8 mouse cellular contexts compared by ENCODE assay signal in the genomic region with DNA sequence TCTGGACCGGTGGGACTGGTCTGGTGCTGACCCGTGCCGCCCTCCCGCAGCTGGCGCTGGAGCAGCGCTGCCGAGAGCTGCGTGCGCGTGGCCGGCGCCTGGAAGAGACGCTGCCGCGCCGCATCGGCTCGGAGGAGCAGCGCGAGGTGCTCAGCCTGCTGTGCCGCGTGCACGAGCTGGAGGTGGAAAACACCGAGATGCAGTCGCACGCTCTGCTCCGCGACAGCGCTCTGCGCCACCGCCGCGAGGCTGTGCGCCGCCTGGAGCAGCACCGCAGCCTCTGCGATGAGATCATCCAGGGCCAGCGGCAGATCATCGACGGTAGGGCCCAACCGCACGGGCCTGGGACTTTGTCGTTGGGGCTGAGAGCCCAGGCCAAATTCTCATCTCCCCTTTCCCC. TPM values are rescaled to one million over a fixed set of nuclear protein-coding genes. Genes with fewer than 3 reads are reported as not detected.
DNase-seq lines count a peak whose midpoint lies in the region; ATAC-seq and TF ChIP-seq lines count a peak whose summit lies in the region.

No protein-coding gene starts in this region.

- no peaks in the 10 kb centered on the region for H3K9me3 ChIP-seq in liver, embryonic 11.5 days (ENCODE audit: control insufficient read depth, low read length)
- H3K9me3 ChIP-seq in liver, postnatal 0 days (ENCODE audit: low read length): no peaks in the 10 kb centered on the region
- no peaks in the 10 kb centered on the region for H3K9me3 ChIP-seq in hindbrain, embryonic 13.5 days
- no peaks in the 10 kb centered on the region for H3K9me3 ChIP-seq in midbrain, embryonic 16.5 days (replicated peaks; ENCODE audit: control insufficient read depth, low read length, poor library complexity, severe bottlenecking)

- H3K9ac ChIP-seq in liver, embryonic 11.5 days (ENCODE audit: low read depth, low read length): no peak overlapping the region
- no peak overlapping the region for H3K9ac ChIP-seq in liver, postnatal 0 days (replicated peaks)
- peak overlapping the region; percentile 67 for H3K9ac ChIP-seq in hindbrain, embryonic 13.5 days
- peak overlapping the region; percentile 58 for H3K9ac ChIP-seq in midbrain, embryonic 16.5 days (ENCODE audit: low read depth, low read length)

- no peak overlapping the region for H3K27ac ChIP-seq in liver, embryonic 11.5 days (ENCODE audit: low read depth, low read length)
- H3K27ac ChIP-seq in liver, postnatal 0 days (ENCODE audit: low read depth): no peak overlapping the region
- H3K27ac ChIP-seq in hindbrain, embryonic 13.5 days: peak overlapping the region; percentile 55; the same call in 1 of the 2 replicates
- H3K27ac ChIP-seq in midbrain, embryonic 16.5 days (ENCODE audit: low read length): peak overlapping the region; percentile 13; the same call in 1 of the 2 replicates

- no peaks in the 10 kb centered on the region for H3K36me3 ChIP-seq in liver, embryonic 11.5 days (ENCODE audit: control insufficient read depth, insufficient read depth, low read length)
- no peaks in the 10 kb centered on the region for H3K36me3 ChIP-seq in liver, postnatal 0 days (replicated peaks; ENCODE audit: insufficient read depth, low read length)
- H3K36me3 ChIP-seq in hindbrain, embryonic 13.5 days: no peaks in the 10 kb centered on the region
- H3K36me3 ChIP-seq in midbrain, embryonic 16.5 days (ENCODE audit: control insufficient read depth, insufficient read depth, low read length): no peaks in the 10 kb centered on the region

- no peak for ATAC-seq in CD4-positive, CD25-positive, alpha-beta regulatory T cell, adult 4 months
- no peak for ATAC-seq in liver, embryonic 11.5 days (replicated peaks; ENCODE audit: low FRiP score)
- ATAC-seq in liver, postnatal 0 days: no peak
- ATAC-seq in hindbrain, embryonic 13.5 days (ENCODE audit: low FRiP score): peak; percentile 49
- peak; percentile 47; the same call in 1 of the 2 replicates for ATAC-seq in midbrain, embryonic 16.5 days

- H3K4me2 ChIP-seq in liver, embryonic 11.5 days: peak overlapping the region; percentile 52
- H3K4me2 ChIP-seq in liver, postnatal 0 days (ENCODE audit: low read depth, low read length): no peak overlapping the region
- peak overlapping the region; percentile 58 for H3K4me2 ChIP-seq in hindbrain, embryonic 13.5 days
- peak overlapping the region; percentile 61 for H3K4me2 ChIP-seq in midbrain, embryonic 16.5 days (ENCODE audit: low read length)

- no peak for TF ChIP-seq CTCF in liver, postnatal 0 days (IDR thresholded peaks at IDR 0.05; ENCODE audit: low read depth)

- WGBS in liver, embryonic 11.5 days: 5% methylated on average over 43 of the region's 43 CpGs
- WGBS in liver, postnatal 0 days (ENCODE audit: insufficient replicate concordance): 2% methylated on average over 43 of the region's 43 CpGs
- 3% methylated on average over 43 of the region's 43 CpGs for WGBS in hindbrain, embryonic 13.5 days
- 1% methylated on average over 43 of the region's 43 CpGs for WGBS in midbrain, embryonic 16.5 days

- H3K4me3 ChIP-seq in liver, embryonic 11.5 days (ENCODE audit: low read depth, low read length): 0 out of 2 replicates have a peak overlapping the region, but pooled peaks have one; percentile 17
- no peak overlapping the region for H3K4me3 ChIP-seq in liver, postnatal 0 days (ENCODE audit: low read depth, low read length)
- H3K4me3 ChIP-seq in hindbrain, embryonic 13.5 days: peak overlapping the region; percentile 32
- H3K4me3 ChIP-seq in midbrain, embryonic 16.5 days (ENCODE audit: low read depth, low read length): peak overlapping the region; percentile 30

- TF ChIP-seq EP300 in liver, postnatal 0 days (IDR thresholded peaks at IDR 0.05; ENCODE audit: low read depth): no peak

- H3K4me1 ChIP-seq in liver, embryonic 11.5 days (replicated peaks; ENCODE audit: control insufficient read depth, insufficient read depth, low read length): peaks cover 6% of the 10 kb centered on the region
- H3K4me1 ChIP-seq in liver, postnatal 0 days (ENCODE audit: insufficient read depth): peaks cover 7% of the 10 kb centered on the region; the same call in 1 of the 2 replicates
- H3K4me1 ChIP-seq in hindbrain, embryonic 13.5 days (replicated peaks): peaks cover 33% of the 10 kb centered on the region
- peaks cover 11% of the 10 kb centered on the region; the same call in 1 of the 2 replicates for H3K4me1 ChIP-seq in midbrain, embryonic 16.5 days (ENCODE audit: control insufficient read depth, insufficient read depth, low read length)

- H3K27me3 ChIP-seq in liver, embryonic 11.5 days (replicated peaks; ENCODE audit: control insufficient read depth, insufficient read depth, low read length): peaks cover 78% of the 10 kb centered on the region
- peaks cover 61% of the 10 kb centered on the region for H3K27me3 ChIP-seq in liver, postnatal 0 days (ENCODE audit: insufficient read depth, low read length)
- H3K27me3 ChIP-seq in hindbrain, embryonic 13.5 days: peaks cover 71% of the 10 kb centered on the region
- peaks cover 8% of the 10 kb centered on the region for H3K27me3 ChIP-seq in midbrain, embryonic 16.5 days (ENCODE audit: control insufficient read depth, insufficient read depth, low read depth, low read length)

- peak; percentile 54 for DNase-seq in CD4-positive, CD25-positive, alpha-beta regulatory T cell, adult 2 months (ENCODE audit: low read depth, low spot score)
- no peak for DNase-seq in liver, embryonic 11.5 days (ENCODE audit: low spot score)
- no peak for DNase-seq in liver, postnatal 0 days
- no peak for DNase-seq in Muller cell, postnatal 12 days (ENCODE audit: inconsistent ontology term)
- no peak for DNase-seq in thymus, postnatal 10 days (ENCODE audit: low spot score in 2 of 2)

RNA-seq across cellular contexts. Expression of a gene that starts 9.4 kb away (rescaled TPM):
- not detected for polyA plus RNA-seq in CD4-positive, CD25-positive, alpha-beta regulatory T cell, adult 4 months (2017; shearing (Covaris generic))
- 0.10 and 0.43 TPM in 2 replicates for polyA plus RNA-seq in liver, embryonic 11.5 days (2014; fragmentation: Nextera tagmentation; extraction: Ambion mirVana)
- polyA plus RNA-seq in liver, postnatal 0 days (2015; fragmentation: Nextera tagmentation; extraction: Ambion mirVana): not detected in 2 replicates
- 21.4 and 22.3 TPM in 2 replicates for polyA plus RNA-seq in hindbrain, embryonic 13.5 days (2015; fragmentation: Nextera tagmentation; extraction: Ambion mirVana)
- 19.6 and 20.6 TPM in 2 replicates for polyA plus RNA-seq in midbrain, embryonic 16.5 days (2015; fragmentation: Nextera tagmentation; extraction: Ambion mirVana)

RNA-seq across cellular contexts. Expression of a gene that starts 12.4 kb away (rescaled TPM):
- not detected for polyA plus RNA-seq in CD4-positive, CD25-positive, alpha-beta regulatory T cell, adult 4 months (2017; shearing (Covaris generic))
- not detected in 2 replicates for polyA plus RNA-seq in liver, embryonic 11.5 days (2014; fragmentation: Nextera tagmentation; extraction: Ambion mirVana)
- polyA plus RNA-seq in liver, postnatal 0 days (2015; fragmentation: Nextera tagmentation; extraction: Ambion mirVana): not detected in 2 replicates
- not detected in 2 replicates for polyA plus RNA-seq in hindbrain, embryonic 13.5 days (2015; fragmentation: Nextera tagmentation; extraction: Ambion mirVana)
- not detected in 2 replicates for polyA plus RNA-seq in midbrain, embryonic 16.5 days (2015; fragmentation: Nextera tagmentation; extraction: Ambion mirVana)

RNA-seq across cellular contexts. Expression of a gene that starts 21.1 kb away (rescaled TPM):
- polyA plus RNA-seq in CD4-positive, CD25-positive, alpha-beta regulatory T cell, adult 4 months (2017; shearing (Covaris generic)): not detected
- 0.16 TPM in 1 of 2 replicates, not detected in the other for polyA plus RNA-seq in liver, embryonic 11.5 days (2014; fragmentation: Nextera tagmentation; extraction: Ambion mirVana)
- polyA plus RNA-seq in liver, postnatal 0 days (2015; fragmentation: Nextera tagmentation; extraction: Ambion mirVana): 0.11 and 0.13 TPM in 2 replicates
- polyA plus RNA-seq in hindbrain, embryonic 13.5 days (2015; fragmentation: Nextera tagmentation; extraction: Ambion mirVana): 1.2 and 1.3 TPM in 2 replicates
- polyA plus RNA-seq in midbrain, embryonic 16.5 days (2015; fragmentation: Nextera tagmentation; extraction: Ambion mirVana): 0.47 and 0.67 TPM in 2 replicates

RNA-seq across cellular contexts. Expression of a gene that starts 59.1 kb away (rescaled TPM):
- not detected for polyA plus RNA-seq in CD4-positive, CD25-positive, alpha-beta regulatory T cell, adult 4 months (2017; shearing (Covaris generic))
- not detected in 2 replicates for polyA plus RNA-seq in liver, embryonic 11.5 days (2014; fragmentation: Nextera tagmentation; extraction: Ambion mirVana)
- polyA plus RNA-seq in liver, postnatal 0 days (2015; fragmentation: Nextera tagmentation; extraction: Ambion mirVana): 0.13 TPM in 1 of 2 replicates, not detected in the other
- polyA plus RNA-seq in hindbrain, embryonic 13.5 days (2015; fragmentation: Nextera tagmentation; extraction: Ambion mirVana): 2.9 and 3.8 TPM in 2 replicates
- 2.2 and 3.1 TPM in 2 replicates for polyA plus RNA-seq in midbrain, embryonic 16.5 days (2015; fragmentation: Nextera tagmentation; extraction: Ambion mirVana)

Comparison
In these comparisons a context has a peak if more than half of its experiments do, and no peak if none do; other contexts are left out.
1. ATAC-seq: peak in hindbrain, embryonic 13.5 days (single experiment) and midbrain, embryonic 16.5 days (single experiment); none in CD4-positive, CD25-positive, alpha-beta regulatory T cell, adult 4 months (single experiment), liver, embryonic 11.5 days (single experiment) and liver, postnatal 0 days (single experiment).
2. H3K27ac ChIP-seq: peak in hindbrain, embryonic 13.5 days (single experiment) and midbrain, embryonic 16.5 days (single experiment); none in liver, embryonic 11.5 days (single experiment) and liver, postnatal 0 days (single experiment).
3. H3K9ac ChIP-seq: peak in hindbrain, embryonic 13.5 days (single experiment) and midbrain, embryonic 16.5 days (single experiment); none in liver, embryonic 11.5 days (single experiment) and liver, postnatal 0 days (single experiment).
4. RNA of a gene that starts 9.4 kb away (polyA plus RNA-seq): 21.4 to 22.3 TPM in hindbrain, embryonic 13.5 days and 19.6 to 20.6 TPM in midbrain, embryonic 16.5 days; 0.10 to 0.43 TPM in liver, embryonic 11.5 days, not detected in CD4-positive, CD25-positive, alpha-beta regulatory T cell, adult 4 months and not detected in liver, postnatal 0 days; every median in the first group is over 10 times any median in the second.